Mouse (Mus musculus): ENCODE measurements at regions not wholly inside any gene's neighbourhood (a gene's known extent, or its start where the extent isn't known, plus 50 kb on each side); places are given as distances from the start of the nearest gene placed in this dataset.

DNA sequence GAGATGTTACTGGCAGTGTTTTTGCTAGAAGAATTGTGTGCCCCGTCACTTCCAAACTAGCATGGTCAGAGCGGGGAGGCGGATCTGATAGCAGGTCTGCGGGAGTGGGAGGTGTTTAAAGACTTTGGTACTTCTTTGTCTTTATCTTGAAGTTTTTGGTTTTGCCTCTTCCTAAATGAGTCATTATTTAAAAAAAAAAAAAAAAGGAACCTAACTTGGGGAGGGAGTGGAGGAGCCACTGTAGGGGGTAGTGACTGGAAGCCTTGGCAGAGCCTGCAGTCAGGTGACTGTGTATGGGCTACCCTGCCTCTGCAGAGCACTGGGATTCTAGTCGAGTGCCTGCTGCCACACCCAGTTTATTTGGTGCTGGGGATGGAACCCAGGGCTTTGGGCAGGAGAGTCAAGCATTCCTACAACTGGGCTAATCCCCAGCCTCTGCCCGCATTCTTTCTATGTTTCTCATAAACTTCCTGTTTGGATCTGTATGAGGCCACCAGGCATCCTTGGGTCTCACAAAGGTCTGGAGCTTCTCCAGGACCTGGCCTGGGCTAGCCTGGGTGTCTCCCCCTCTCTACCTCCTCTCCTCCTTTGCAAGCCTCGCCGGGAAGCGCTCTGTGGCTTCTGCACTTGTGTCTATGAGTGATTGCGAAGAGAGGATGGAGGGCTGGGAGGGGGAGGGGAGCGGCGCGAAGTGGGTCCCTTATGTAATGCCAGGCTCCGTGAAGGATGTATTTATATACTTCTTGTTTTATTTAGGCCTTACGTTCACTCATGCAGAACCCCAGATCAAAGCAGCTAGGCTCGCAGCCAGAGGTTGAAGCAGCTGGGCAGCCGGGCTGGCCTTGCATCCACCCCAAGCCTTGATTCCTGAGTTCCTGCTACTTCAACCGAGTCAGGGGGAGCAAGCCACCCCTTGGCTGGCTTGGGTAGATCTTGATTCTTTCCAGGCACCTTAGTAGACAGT is 143.1 kb upstream of the Mrps10 start:
- no peak for TF ChIP-seq CTCF (conservative IDR thresholded peaks at IDR 0.05; ENCODE audit: low read length)
- TF ChIP-seq POU5F1 (IDR thresholded peaks at IDR 0.05; ENCODE audit: borderline replicate concordance, low read length) = no peak
- TF ChIP-seq NANOG (IDR thresholded peaks at IDR 0.05; ENCODE audit: borderline replicate concordance, low read length) = no peak
